Comparison of ENCODE assay signal across 16 mouse cellular contexts in genomic region chr6:134094066-134094465, GRCm38 (mm10).
"Had no signal": no experiment of that assay in that cellular context is flagged by ENCODE, and none has a peak within 500 bp of the region (broad histone marks: within the 10 kb centered on the region; RNA-seq: fewer than 3 reads in every experiment).

No protein-coding gene starts in this region.

- DNase-seq: heart, postnatal 10 days; heart, postnatal 14 days; heart, postnatal 36 days; heart, postnatal 4 days; kidney, adult 11 months; kidney, adult 18-20 months; kidney, adult 2 months; kidney, adult 8-10 months; kidney, adult 9 months; kidney, postnatal 10 days; kidney, postnatal 14 days; kidney, postnatal 25 days; kidney, postnatal 36 days; kidney, postnatal 4 days; layer of hippocampus, adult 9-11 months; layer of hippocampus, postnatal 36 days had no signal
